Mouse (Mus musculus) heart, postnatal 0 days (tissue): ENCODE results near the gene Col18a1.

ENCODE experiments used
- CTCF ChIP-seq: IDR thresholded peaks from 2 replicates; pipeline ENCODE4 v1.5.1; 2016; ENCODE audit warnings: antibody characterized with exemption, control low read depth, low read depth
- EP300 ChIP-seq: IDR thresholded peaks from 2 replicates; pipeline ENCODE4 v1.6.1; 2016; ENCODE audit warnings: antibody characterized with exemption, low read depth

DNA sequence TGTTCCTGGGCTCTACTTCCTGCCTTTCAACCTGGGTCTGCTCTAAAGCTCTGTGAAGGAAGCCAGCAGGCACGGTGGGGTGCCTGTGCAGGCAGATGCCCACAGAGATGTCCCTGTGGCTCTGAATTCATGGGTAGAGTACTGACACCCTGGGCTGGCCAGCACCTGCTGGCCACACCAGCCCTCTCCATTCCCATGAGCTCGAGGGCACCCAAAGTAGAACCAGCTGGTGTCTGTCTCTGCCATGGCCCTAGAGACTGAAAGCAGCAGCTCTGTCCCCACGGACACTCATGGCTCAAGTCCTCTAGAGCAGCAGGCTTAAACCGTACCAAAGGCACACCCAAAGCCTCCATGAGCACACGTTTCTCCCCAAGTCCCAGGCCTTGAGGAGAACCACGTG is 30.1 kb downstream of the Col18a1 start:
- TF ChIP-seq CTCF (no peak), EP300 (no peak)
